ENCODE assay signal across 13 mouse cellular contexts in genomic region chr7:132675922-132676321, GRCm38 (mm10).
"Had no signal": no experiment of that assay in that cellular context is flagged by ENCODE, and none has a peak within 500 bp of the region (broad histone marks: within the 10 kb centered on the region; RNA-seq: fewer than 3 reads in every experiment).

No protein-coding gene starts in this region.

- ATAC-seq: midbrain, embryonic 16.5 days had no signal

- DNase-seq: lung, adult 18-20 months; lung, embryonic 14.5 days; lung, postnatal 10 days; lung, postnatal 4 days; midbrain, embryonic 14.5 days; retina, postnatal 1 day; right cerebral cortex, adult 18-20 months; right cerebral cortex, postnatal 25 days; right cerebral cortex, postnatal 4 days; thymus, adult 2 months; thymus, postnatal 25 days; thymus, postnatal 4 days had no signal
